Mouse (Mus musculus) lung, postnatal 10 days (tissue): ENCODE data around the gene Gm34653.
"Not testable (repeated sequence)": the region's sequence is repeated elsewhere in the genome, so short reads cannot be mapped to it uniquely, and the experiment has no call there.

ENCODE experiments used
- DNase-seq: peaks from one replicate; pipeline ENCODE4 v3.0.0; 2021

Gene Gm34653

GRCm38 (mm10) chr2:34832766-34833457, at the start of gene Gm34653:
TSS of gene Gm34653 (plus strand) at chr2:34833007.
- DNase-seq, result not testable (repeated sequence)

DNA sequence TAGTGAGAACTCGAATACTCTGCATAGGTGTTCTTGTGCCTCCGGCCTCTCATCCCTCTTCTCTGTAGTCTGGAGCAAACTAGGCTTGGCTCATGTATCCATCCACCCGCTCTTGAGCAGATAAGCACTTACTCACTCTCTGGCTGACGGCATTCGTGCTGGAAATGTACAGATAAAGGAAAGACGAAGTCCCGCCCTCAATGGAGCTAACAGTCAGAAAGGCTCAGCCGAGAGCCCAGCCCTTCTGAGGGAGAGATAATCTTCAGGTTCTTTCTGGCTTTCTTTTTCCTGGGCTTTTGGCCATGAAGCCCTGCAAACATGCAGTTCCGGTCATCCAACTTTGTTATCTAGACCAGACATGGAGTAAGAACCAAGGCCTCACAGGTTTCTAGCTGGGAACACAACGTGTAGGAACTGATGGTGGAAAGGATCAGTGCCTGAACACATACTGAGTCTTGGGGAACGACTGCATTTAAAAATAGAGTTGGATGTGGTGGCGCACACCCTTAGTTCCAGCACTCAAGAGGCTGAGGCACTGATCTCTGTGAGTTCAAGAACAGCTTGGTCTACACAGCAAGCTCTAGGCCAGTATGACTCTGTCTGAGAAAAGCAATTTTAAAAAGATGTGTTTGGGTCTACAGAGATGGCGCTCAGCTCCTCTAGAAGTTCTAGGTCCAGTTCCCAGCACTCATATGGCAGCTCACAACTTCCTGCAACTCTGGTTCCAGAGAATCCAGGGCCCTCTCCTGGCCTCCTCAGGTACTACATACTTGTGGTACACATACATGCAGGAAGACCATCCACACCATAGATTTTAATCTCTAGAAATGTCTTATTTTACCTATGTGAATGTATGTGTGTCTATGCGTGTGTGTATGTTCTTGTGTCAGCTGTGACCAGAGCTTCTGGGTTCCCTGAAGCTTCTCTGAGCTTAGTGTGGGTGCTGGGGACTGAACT, 49.5 kb upstream of the Gm34653 start:
- DNase-seq, result no peak

GRCm38 (mm10) chr2:34784085-34784484, 48.7 kb upstream of the Gm34653 start:
- DNase-seq, result peak; percentile 70

- no peak for DNase-seq
Measured at GRCm38 (mm10) chr2:34790282-34790681, 42.5 kb upstream of the Gm34653 start.

GRCm38 (mm10) chr2:34792543-34792942, 40.3 kb upstream of the Gm34653 start:
- DNase-seq, result not testable (repeated sequence)

GRCm38 (mm10) chr2:34794511-34794910, 38.3 kb upstream of the Gm34653 start:
- no peak for DNase-seq

DNA sequence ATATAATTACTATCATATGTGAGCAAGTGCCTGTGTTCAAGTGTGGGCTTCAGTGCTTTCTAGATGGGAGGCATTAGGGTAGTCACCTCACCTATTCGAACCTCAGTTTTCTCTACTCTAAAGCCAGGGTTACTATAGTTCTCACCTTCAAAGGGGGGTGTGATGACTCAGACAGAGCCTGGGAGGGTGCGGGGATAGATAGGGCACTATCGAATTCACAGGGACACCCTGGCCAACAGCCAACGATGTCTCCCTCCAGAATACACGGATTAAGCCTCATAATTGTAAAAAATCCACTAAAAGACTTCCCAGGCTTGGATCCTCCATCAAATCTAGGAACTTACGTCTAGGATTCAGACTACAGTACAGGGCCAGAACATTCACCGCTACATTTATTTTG, 37.4 kb upstream of the Gm34653 start:
- DNase-seq, result no peak

- peak; percentile 91 for DNase-seq
Measured at GRCm38 (mm10) chr2:34799357-34800256, 33.2 kb upstream of the Gm34653 start, which contains the start of gene Rabepk. TSS of gene Rabepk (minus strand) at chr2:34799912.

- DNase-seq, result no peak
Measured at GRCm38 (mm10) chr2:34800371-34800770, 32.4 kb upstream of the Gm34653 start.

GRCm38 (mm10) chr2:34801516-34802482, 31.0 kb upstream of the Gm34653 start:
- peak; percentile 99 for DNase-seq

GRCm38 (mm10) chr2:34802565-34803245, 30.1 kb upstream of the Gm34653 start:
- peak; percentile 40 for DNase-seq

GRCm38 (mm10) chr2:34803746-34804145, 29.1 kb upstream of the Gm34653 start:
- DNase-seq, result no peak

GRCm38 (mm10) chr2:34804172-34804571, 28.6 kb upstream of the Gm34653 start:
- DNase-seq, result no peak

GRCm38 (mm10) chr2:34804815-34805214, 28.0 kb upstream of the Gm34653 start:
- DNase-seq, result no peak

GRCm38 (mm10) chr2:34805364-34805950, 27.4 kb upstream of the Gm34653 start:
- no peak for DNase-seq

DNA sequence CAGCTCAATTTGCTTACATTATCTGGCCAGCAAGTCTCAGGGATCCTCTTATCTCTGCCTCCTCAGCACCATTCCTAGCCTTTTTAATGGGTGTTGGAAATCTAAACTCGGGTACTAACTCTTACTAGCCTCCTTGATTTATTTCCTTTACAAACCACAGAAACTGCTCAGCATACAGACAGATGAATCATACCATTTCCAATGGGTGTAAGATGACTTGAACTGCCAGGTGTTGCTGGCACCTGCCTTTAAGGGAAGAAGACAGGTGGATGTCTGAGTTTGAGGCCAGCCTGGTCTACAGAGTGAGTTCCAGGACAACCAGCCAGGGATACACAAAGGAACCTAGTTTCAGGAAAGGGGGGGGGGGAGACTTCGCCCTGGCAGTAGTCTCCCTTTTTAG, 24.8 kb upstream of the Gm34653 start:
- DNase-seq, result no peak

DNA sequence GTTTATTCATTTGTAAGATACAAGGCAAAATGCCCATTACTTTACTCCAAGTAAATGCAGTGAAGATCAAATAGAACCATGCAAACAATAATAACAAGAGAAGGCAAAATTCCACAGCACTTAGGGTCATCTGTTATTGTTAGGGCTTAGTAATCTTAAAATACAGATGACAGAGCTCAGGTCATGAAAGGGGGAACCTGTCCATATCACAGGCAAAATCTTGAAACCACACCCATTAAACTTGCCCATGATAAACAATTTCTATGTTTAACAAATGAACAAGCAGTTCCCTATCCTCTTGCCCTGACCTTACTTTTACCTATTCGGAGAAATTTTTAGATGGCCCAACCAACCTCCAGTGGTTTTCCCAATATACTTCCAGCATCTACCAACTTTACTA, 23.2 kb upstream of the Gm34653 start:
- DNase-seq, result no peak

- DNase-seq, result no peak
Measured at GRCm38 (mm10) chr2:34810775-34811174, 22.0 kb upstream of the Gm34653 start.

DNA sequence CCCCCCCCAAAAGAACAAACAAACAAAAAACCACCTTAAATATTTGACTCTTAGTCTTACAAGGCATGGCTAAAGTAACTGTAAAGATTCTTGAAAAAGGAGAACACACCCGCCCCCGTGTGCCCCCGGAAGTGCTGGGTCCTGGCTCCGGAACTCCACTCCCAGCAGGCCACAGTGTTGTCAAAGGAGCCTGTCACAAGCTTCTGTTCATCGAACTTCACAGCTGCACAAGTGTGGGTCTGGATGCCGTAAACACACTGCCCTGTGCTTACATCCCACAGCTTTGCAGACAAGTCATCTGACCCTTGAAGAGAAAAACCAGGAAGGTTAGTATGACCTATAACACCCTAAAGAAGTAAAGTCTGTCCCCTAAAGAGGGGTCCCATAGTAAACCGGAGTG, 20.1 kb upstream of the Gm34653 start:
- no peak for DNase-seq

- DNase-seq, result not testable (repeated sequence)
Measured at GRCm38 (mm10) chr2:34815893-34816292, 16.9 kb upstream of the Gm34653 start.

- no peak for DNase-seq
Measured at GRCm38 (mm10) chr2:34818492-34818891, 14.3 kb upstream of the Gm34653 start.
